ENCODE assay signal across 9 mouse cellular contexts in genomic region chr1:134322591-134322990, GRCm38 (mm10). TPM values are rescaled to one million over a fixed set of nuclear protein-coding genes. Genes with fewer than 3 reads are reported as not detected.
DNase-seq lines count a peak whose midpoint lies in the region; ATAC-seq and TF ChIP-seq lines count a peak whose summit lies in the region.
"Had no signal": no experiment of that assay in that cellular context is flagged by ENCODE, and none has a peak within 500 bp of the region (broad histone marks: within the 10 kb centered on the region; RNA-seq: fewer than 3 reads in every experiment).

No protein-coding gene starts in this region.

- WGBS in liver, embryonic 14.5 days (ENCODE audit: insufficient replicate concordance), result 60% methylated on average over 6 of the region's 6 CpGs
- 69% methylated on average over 6 of the region's 6 CpGs for WGBS in liver, embryonic 12.5 days (ENCODE audit: insufficient replicate concordance)
- WGBS in forebrain, embryonic 10.5 days, result 91% methylated on average over 6 of the region's 6 CpGs

- no peak for ATAC-seq in liver, embryonic 14.5 days (ENCODE audit: insufficient read depth)
- no peak for ATAC-seq in liver, embryonic 12.5 days

- H3K4me3 ChIP-seq in liver, embryonic 14.5 days (ENCODE audit: insufficient read depth in 1 of 2, low read depth in 2 of 2, low read length in 2 of 2), result no peak overlapping the region
- no peak overlapping the region for H3K4me3 ChIP-seq in liver, embryonic 12.5 days
- no peak overlapping the region for H3K4me3 ChIP-seq in forebrain, embryonic 10.5 days

- H3K27me3 ChIP-seq in liver, embryonic 14.5 days (ENCODE audit: control insufficient read depth, insufficient read depth, low read length), result no peaks in the 10 kb centered on the region
- 0 out of 2 replicates have a peak, but pooled peaks cover 6% of the 10 kb centered on the region for H3K27me3 ChIP-seq in liver, embryonic 12.5 days (replicated peaks)
- no peaks in the 10 kb centered on the region for H3K27me3 ChIP-seq in forebrain, embryonic 10.5 days (ENCODE audit: poor library complexity, severe bottlenecking)

- intact Hi-C loops in heart, postnatal 14 days (cut with DNase I), result loop anchor here (2.0 kb wide), 3 partner anchors 78 to 172 kb away; no protein-coding TSS in a partner anchor

- no peak overlapping the region for H3K4me2 ChIP-seq in liver, embryonic 14.5 days (ENCODE audit: low read depth)
- H3K4me2 ChIP-seq in liver, embryonic 12.5 days, result no peak overlapping the region

- no peaks in the 10 kb centered on the region for H3K4me1 ChIP-seq in liver, embryonic 14.5 days (replicated peaks; ENCODE audit: control insufficient read depth in 2 of 2, insufficient read depth in 2 of 2, low read length in 1 of 2)
- no peaks in the 10 kb centered on the region for H3K4me1 ChIP-seq in liver, embryonic 12.5 days
- peaks cover 18% of the 10 kb centered on the region for H3K4me1 ChIP-seq in forebrain, embryonic 10.5 days

- peak; percentile 56 for DNase-seq in cerebellum, adult 9-10 months
- no peak for DNase-seq in cerebellum, adult 11-12 months
- no peak for DNase-seq in liver, embryonic 14.5 days (ENCODE audit: low read depth in 3 of 3, low spot score in 3 of 3)
- DNase-seq in heart, postnatal 14 days, result peak; percentile 48 to 73
- DNase-seq in retina, postnatal 1 day, result peak; percentile 34
- DNase-seq in ovary, postnatal 14 days (ENCODE audit: low spot score), result no peak
- no peak for DNase-seq in forebrain, embryonic 10.5 days (ENCODE audit: extremely low spot score, low spot score)

- H3K9me3 ChIP-seq in liver, embryonic 14.5 days (ENCODE audit: control insufficient read depth, low read length), result no peaks in the 10 kb centered on the region
- H3K9me3 ChIP-seq in liver, embryonic 12.5 days (replicated peaks), result no peaks in the 10 kb centered on the region
- H3K9me3 ChIP-seq in forebrain, embryonic 10.5 days, result no peaks in the 10 kb centered on the region

- H3K36me3 ChIP-seq in liver, embryonic 14.5 days (replicated peaks; ENCODE audit: control insufficient read depth, insufficient read depth, low read depth), result no peaks in the 10 kb centered on the region
- H3K36me3 ChIP-seq in liver, embryonic 12.5 days, result no peaks in the 10 kb centered on the region
- no peaks in the 10 kb centered on the region for H3K36me3 ChIP-seq in forebrain, embryonic 10.5 days (replicated peaks)

- H3K9ac ChIP-seq in liver, embryonic 14.5 days (replicated peaks), result no peak overlapping the region
- H3K9ac ChIP-seq in liver, embryonic 12.5 days, result no peak overlapping the region

- TF ChIP-seq CTCF in liver, embryonic 14.5 days (IDR thresholded peaks at IDR 0.05; ENCODE audit: low read depth), result peak; percentile 52

- H3K27ac ChIP-seq in liver, embryonic 14.5 days, result no peak overlapping the region
- H3K27ac ChIP-seq in liver, embryonic 12.5 days, result no peak overlapping the region
- H3K27ac ChIP-seq in forebrain, embryonic 10.5 days, result no peak overlapping the region

- no peak for TF ChIP-seq EP300 in liver, embryonic 14.5 days (IDR thresholded peaks at IDR 0.05; ENCODE audit: low read depth)

RNA-seq across cellular contexts. Expression of gene Ppfia4, which starts 10.1 kb away (rescaled TPM):
- polyA plus RNA-seq in liver, embryonic 14.5 days (2012; rRNA removed), result 1.2 TPM in 2 replicates
- 1.1 and 1.8 TPM in 2 replicates for polyA plus RNA-seq in liver, embryonic 14.5 days (2014; fragmentation: Nextera tagmentation; extraction: Ambion mirVana)
- 1.5 TPM in 2 replicates for polyA plus RNA-seq in liver, embryonic 12.5 days (2016; fragmentation: Nextera tagmentation; extraction: Ambion mirVana)
- 1 to 10 TPM; 2.8 to 3.5 TPM for total RNA-seq in heart, postnatal 14 days (2021)
- polyA plus RNA-seq in forebrain, embryonic 10.5 days (2016; fragmentation: Nextera tagmentation; extraction: Ambion mirVana), result 1.6 and 2.1 TPM in 2 replicates

RNA-seq across cellular contexts. Expression of gene Myog, which starts 32.8 kb away (rescaled TPM):
- polyA plus RNA-seq in liver, embryonic 14.5 days (2012; rRNA removed), result 0.06 and 0.09 TPM in 2 replicates
- polyA plus RNA-seq in liver, embryonic 14.5 days (2014; fragmentation: Nextera tagmentation; extraction: Ambion mirVana), result not detected in 2 replicates
- polyA plus RNA-seq in liver, embryonic 12.5 days (2016; fragmentation: Nextera tagmentation; extraction: Ambion mirVana), result 1.1 and 4.9 TPM in 2 replicates
- total RNA-seq in heart, postnatal 14 days (2021), result not detected
- polyA plus RNA-seq in forebrain, embryonic 10.5 days (2016; fragmentation: Nextera tagmentation; extraction: Ambion mirVana), result not detected in 2 replicates
- polyA plus RNA-seq: intestine, embryonic 14.5 days had no signal

RNA-seq across cellular contexts. Expression of gene Tmem183a, which starts 39.2 kb away (rescaled TPM):
- 34.1 and 35.4 TPM in 2 replicates for polyA plus RNA-seq in liver, embryonic 14.5 days (2012; rRNA removed)
- polyA plus RNA-seq in liver, embryonic 14.5 days (2014; fragmentation: Nextera tagmentation; extraction: Ambion mirVana), result 49.1 and 59.1 TPM in 2 replicates
- 62.9 and 69.7 TPM in 2 replicates for polyA plus RNA-seq in liver, embryonic 12.5 days (2016; fragmentation: Nextera tagmentation; extraction: Ambion mirVana)
- 10 to 100 TPM; 22.6 to 22.8 TPM for total RNA-seq in heart, postnatal 14 days (2021)
- 134 and 136 TPM in 2 replicates for polyA plus RNA-seq in forebrain, embryonic 10.5 days (2016; fragmentation: Nextera tagmentation; extraction: Ambion mirVana)

Comparison
In these comparisons a context has a peak if more than half of its experiments do, and no peak if none do; other contexts are left out.
1. DNase-seq: peak in cerebellum, adult 9-10 months (single experiment), heart, postnatal 14 days (2 of 2) and retina, postnatal 1 day (single experiment); none in cerebellum, adult 11-12 months (single experiment), liver, embryonic 14.5 days (0 of 3), ovary, postnatal 14 days (single experiment) and forebrain, embryonic 10.5 days (single experiment).